8 mouse cellular contexts compared by ENCODE assay signal in genomic region chr10:91032399-91032798, GRCm38 (mm10). TPM values are rescaled to one million over a fixed set of nuclear protein-coding genes. Genes with fewer than 3 reads are reported as not detected.
DNase-seq lines count a peak whose midpoint lies in the region; ATAC-seq lines count a peak whose summit lies in the region.

No protein-coding gene starts in this region.

- peak; percentile 70 for ATAC-seq in activated CD4-positive, CD25-positive, alpha-beta regulatory T cell, adult 4 months
- peak; percentile 98 for ATAC-seq in megakaryocyte progenitor cell, adult 5-6 weeks (replicated peaks; ENCODE audit: poor library complexity)

- peak; percentile 85 to 90 for DNase-seq in cerebellum, postnatal 36 days
- peak; percentile 79 for DNase-seq in gastrocnemius, adult 18-20 months (ENCODE audit: low spot score)
- DNase-seq in induced T-regulatory cell, adult 2 months (ENCODE audit: low read depth): peak; percentile 71
- peak; percentile 71 to 82 for DNase-seq in left cerebral cortex, adult 8-10 months (ENCODE audit: low spot score in 2 of 2)
- peak; percentile 78 for DNase-seq in right cerebral cortex, postnatal 25 days
- DNase-seq in urinary bladder, postnatal 25 days (ENCODE audit: low spot score): peak; percentile 71

RNA-seq across cellular contexts. Expression of gene Apaf1, which starts 50.2 kb away (rescaled TPM):
- polyA plus RNA-seq in activated CD4-positive, CD25-positive, alpha-beta regulatory T cell, adult 4 months (2017; shearing (Covaris generic)): 10 to 100 TPM; 12.1 to 18.2 TPM
- 1 to 10 TPM; 1.7 to 2.2 TPM for total RNA-seq in gastrocnemius, adult 18-20 months (2021)
- 10 to 100 TPM; 10.6 to 12.7 (median 11.9) TPM for total RNA-seq in left cerebral cortex, adult 8-10 months (2022)
- 68.3 and 71.6 TPM in 2 replicates for total RNA-seq in megakaryocyte progenitor cell, adult 5-6 weeks (2015)
- 35.0 and 40.7 TPM in 2 replicates for total RNA-seq in megakaryocyte progenitor cell, adult 5-6 weeks (2017)

RNA-seq across cellular contexts. Expression of gene Ikbip, which starts 50.3 kb away (rescaled TPM):
- 1 to 10 TPM; 4.3 to 4.8 TPM for polyA plus RNA-seq in activated CD4-positive, CD25-positive, alpha-beta regulatory T cell, adult 4 months (2017; shearing (Covaris generic))
- 10 to 100 TPM in 1 of 2 experiments, 1 to 10 TPM in 1; 9.7 to 12.7 TPM for total RNA-seq in gastrocnemius, adult 18-20 months (2021)
- total RNA-seq in left cerebral cortex, adult 8-10 months (2022): 10 to 100 TPM; 11.5 to 19.7 (median 15.6) TPM
- 17.1 TPM in 2 replicates for total RNA-seq in megakaryocyte progenitor cell, adult 5-6 weeks (2015)
- total RNA-seq in megakaryocyte progenitor cell, adult 5-6 weeks (2017): 23.1 and 26.9 TPM in 2 replicates

Comparison
In these comparisons a context has a peak if more than half of its experiments do, and no peak if none do; other contexts are left out.
1. Peak in every context shown above with its lines: DNase-seq and ATAC-seq.